Mouse (Mus musculus): Measurements from ENCODE around the gene Twf1.

- no peak for TF ChIP-seq CTCF (IDR thresholded peaks at IDR 0.05 in 2 of 3, conservative IDR thresholded peaks at IDR 0.05 in 1 of 3; ENCODE audit: control insufficient read depth in 1 of 3, insufficient read depth in 1 of 3, low read depth in 2 of 3, low read length in 3 of 3, poor library complexity in 1 of 3, severe bottlenecking in 1 of 3)
- TF ChIP-seq POLR2A (IDR thresholded peaks at IDR 0.05; ENCODE audit: control insufficient read depth in 1 of 2, insufficient read depth in 1 of 2, low read depth in 1 of 2, low read length in 2 of 2, poor library complexity in 1 of 2): no peak
- TF ChIP-seq GATA1 (IDR thresholded peaks at IDR 0.05; ENCODE audit: low read depth, low read length): no peak
- TF ChIP-seq POLR2AphosphoS2 (IDR thresholded peaks at IDR 0.05; ENCODE audit: low read length): no peak
- TF ChIP-seq USF2 (IDR thresholded peaks at IDR 0.05; ENCODE audit: borderline replicate concordance in 1 of 2, insufficient read depth in 1 of 2, low read depth in 1 of 2, low read length in 2 of 2): no peak
- TF ChIP-seq MAZ (IDR thresholded peaks at IDR 0.05; ENCODE audit: low read depth, low read length): no peak
- TF ChIP-seq NRF1 (IDR thresholded peaks at IDR 0.05; ENCODE audit: insufficient read depth, low read depth, low read length, poor library complexity, severe bottlenecking): no peak
- peak; percentile 35; the same call in 1 of the 2 replicates for TF ChIP-seq MAFK (IDR thresholded peaks at IDR 0.05; ENCODE audit: borderline replicate concordance, low read depth, low read length)
- TF ChIP-seq ZKSCAN1 (IDR thresholded peaks at IDR 0.05; ENCODE audit: low read depth, low read length): no peak
These were observed 12.8 kb upstream of the Twf1 start for GRCm38 (mm10) chr15:94602441-94602840.

All from MEL (cell line).